Mouse (Mus musculus): ENCODE measurements around the gene Rpl10a. TPM values are rescaled to one million over a fixed set of nuclear protein-coding genes. Genes with fewer than 3 reads are reported as not detected.
A peak's percentile ranks its signal among the peaks of the same experiment; 100 is the strongest.

Gene Rpl10a
- total RNA-seq, 2 experiments from 2014 or later: 418 to 419 TPM

DNA sequence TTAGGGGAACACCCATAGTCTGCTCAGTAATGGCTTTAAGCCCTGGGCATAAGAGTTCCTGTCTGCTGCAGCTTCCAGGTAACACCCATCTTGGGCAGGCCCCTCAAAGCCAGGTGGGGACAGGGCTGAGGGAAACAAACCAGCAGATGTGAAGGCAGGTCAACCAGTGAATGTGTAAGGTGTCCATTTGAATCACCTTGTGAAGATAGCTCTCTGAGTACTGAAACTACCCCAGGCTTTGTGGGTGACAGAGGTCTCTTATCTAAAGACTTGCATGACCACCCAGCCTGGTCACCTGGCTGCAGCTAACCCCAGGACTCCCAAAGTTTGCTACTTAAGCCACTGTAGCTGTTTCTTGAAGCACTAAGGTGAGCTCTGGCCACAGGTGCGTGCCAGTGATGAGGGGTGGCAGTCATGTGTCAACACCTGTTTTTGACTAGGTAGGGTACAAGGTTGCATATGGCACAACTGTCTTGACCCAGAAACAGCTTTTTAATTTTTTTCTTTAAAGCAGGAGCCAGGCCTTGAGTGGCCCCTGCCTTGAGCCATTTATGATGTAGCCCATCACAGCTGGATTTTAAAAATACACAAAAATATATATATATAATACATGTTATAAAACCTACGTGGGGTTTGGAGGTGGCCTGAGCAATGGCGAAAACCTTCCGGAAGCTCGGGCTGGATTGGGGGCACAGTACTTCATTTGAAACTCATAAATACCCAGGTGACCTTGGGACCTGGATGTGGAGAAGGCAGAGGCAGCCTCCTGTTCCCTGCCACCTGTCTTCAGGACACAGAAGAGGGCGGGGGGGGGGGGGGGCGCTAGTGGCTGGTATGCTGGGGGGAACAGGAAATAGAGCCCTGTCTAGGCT lies 3.2 kb downstream of the Rpl10a start:
- DNase-seq (ENCODE audit: low spot score): no peak

DNA sequence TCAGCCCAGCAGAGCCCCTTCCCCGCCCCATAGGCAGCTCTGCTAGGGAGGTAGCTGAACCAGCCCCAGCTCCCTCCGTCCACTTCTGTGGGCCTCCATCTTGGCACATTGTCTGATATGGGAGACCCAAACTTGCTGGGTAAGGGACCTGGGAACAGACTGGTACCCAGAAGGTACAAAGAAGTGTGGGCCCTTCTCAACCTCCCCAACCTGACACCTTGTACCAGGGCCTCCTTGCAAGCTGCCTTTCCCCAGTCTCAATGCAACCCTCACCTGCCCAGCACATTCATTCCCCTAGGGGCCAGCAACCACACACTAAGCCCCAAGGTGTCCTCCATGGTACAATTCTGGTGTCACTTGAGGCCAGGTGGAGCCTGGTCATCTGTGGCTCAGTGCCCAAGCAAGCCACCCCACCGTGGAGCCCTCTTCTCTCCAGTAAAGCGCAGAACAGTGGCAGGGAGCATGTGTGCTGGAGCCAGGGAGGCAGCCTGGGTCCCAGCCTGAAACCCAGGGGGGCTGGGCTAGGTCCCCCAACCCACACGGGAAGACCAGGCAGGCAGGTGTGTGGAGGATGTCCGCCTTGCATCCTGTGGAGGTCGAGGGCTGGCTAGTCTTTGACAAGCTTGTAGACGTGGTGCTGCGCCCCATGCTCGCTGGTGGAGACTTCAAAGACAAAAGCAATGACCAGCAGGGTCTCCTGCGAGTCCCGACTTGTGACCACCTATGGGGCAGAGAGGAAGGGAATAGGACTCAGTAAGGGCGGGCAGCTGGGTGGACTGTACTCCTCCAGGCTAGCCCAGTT lies 4.0 kb downstream of the Rpl10a start:
- no peak for DNase-seq (ENCODE audit: low spot score)

DNA sequence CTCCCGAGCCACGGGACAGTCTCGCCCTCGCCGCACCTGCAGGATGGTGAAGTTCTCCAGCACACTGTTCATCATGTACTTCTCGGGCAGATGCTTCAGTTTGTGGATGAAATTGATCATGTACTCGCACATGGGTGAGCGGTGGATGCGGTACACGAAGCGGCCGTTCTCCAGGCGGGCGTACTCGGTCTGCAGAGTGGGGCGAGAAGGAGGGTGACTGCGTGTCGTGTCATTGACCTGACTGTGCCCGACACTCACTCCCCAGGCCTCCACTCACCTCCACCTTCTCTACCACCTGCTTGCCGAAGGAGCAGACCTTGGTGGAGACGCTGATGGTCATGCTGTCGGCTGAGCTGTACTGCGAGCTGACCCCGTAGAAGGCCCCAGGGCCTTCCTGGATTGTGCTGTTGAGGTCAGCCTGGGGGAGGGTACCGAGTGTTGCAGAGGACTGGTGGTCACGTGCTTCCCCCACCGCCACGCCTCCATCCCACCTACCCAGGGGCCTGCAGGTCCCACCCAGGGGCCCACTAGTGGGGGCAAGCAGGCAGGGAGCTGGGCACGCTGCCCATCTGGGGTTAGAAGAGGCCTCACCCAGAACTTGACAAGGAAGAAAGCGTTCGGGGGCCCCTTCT lies 4.8 kb downstream of the Rpl10a start:
- no peak for DNase-seq (ENCODE audit: low spot score)

DNA sequence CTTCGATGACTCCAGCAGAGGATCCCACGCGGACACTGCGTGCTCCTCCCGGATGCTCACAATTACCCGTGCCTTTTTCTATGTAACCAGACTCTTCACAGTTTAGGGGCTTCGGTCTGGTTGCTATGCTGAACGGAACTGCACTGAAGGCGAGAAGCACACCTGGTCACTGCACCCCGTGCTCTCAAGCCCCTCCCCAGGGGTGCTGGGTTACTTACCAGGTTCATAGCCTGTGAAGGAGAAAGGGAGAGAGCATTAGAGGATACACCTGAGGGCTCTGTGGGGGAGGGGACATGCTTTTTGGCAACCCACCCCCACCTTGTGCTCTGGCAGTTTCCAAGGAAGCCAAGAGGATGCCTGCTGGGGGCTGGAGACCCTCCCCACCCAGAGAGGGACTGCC lies 7.0 kb downstream of the Rpl10a start:
- no peak for DNase-seq (ENCODE audit: low spot score)

DNA sequence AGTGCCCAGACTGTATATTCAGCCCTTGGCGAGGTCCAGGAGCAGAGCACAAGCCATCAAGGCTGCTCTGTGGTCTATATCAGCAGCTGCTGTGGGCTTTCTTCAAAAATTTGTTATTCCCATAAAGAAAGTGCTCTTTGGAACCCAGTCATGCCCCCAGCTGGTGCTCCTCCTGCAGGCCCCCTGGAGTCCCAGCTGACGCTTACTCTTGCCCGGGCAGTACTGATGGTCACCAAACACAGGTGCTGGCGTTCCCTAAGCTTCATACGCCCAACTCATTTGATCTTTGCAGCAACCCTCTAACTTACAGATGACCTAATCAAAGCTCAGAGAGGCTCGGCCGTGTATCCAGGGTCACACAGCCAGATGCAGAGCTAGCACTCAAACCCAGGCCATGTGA lies 9.3 kb downstream of the Rpl10a start:
- DNase-seq (ENCODE audit: low spot score): no peak

DNA sequence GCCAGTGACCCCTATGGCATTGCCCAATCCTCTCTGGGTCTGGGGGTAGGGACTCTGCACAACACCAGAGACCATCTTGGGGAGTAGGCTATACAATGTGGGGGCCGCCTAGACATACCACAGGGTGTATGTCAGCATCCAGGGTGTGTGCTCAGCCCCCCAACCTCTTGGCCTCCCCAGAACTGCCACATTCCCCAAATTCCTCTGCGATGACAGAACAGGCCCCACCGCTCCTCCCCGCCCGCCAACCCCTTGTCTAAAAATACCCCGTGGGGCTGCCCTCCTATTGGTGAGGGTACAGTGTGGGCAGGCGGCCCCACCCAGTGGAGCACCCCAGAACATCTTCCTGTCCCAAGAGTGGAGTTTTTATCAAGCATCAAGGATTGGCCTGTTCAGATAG lies 12.3 kb downstream of the Rpl10a start:
- no peak for DNase-seq (ENCODE audit: low spot score)

DNA sequence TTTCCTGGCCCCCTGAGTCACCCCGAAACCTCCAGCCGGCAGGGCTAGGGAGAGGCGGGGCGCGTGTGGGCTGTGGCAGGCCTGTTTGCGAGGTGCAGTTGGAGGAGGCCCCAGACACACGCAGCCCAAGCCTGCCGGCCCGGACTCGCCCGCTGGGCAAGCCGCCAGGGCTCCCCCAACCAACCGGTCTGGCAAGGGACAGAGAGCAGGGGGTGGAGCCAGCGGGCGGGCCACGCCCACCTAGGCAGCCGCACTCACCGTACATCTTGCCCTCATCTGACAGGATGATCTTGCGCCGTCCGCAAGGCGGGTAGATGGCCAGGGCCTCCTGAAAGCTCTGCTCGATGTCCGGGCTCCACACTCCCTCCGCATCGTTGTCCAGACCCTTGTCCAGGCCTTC lies 12.8 kb downstream of the Rpl10a start:
- peak; percentile 57 for DNase-seq (ENCODE audit: low spot score)

DNA sequence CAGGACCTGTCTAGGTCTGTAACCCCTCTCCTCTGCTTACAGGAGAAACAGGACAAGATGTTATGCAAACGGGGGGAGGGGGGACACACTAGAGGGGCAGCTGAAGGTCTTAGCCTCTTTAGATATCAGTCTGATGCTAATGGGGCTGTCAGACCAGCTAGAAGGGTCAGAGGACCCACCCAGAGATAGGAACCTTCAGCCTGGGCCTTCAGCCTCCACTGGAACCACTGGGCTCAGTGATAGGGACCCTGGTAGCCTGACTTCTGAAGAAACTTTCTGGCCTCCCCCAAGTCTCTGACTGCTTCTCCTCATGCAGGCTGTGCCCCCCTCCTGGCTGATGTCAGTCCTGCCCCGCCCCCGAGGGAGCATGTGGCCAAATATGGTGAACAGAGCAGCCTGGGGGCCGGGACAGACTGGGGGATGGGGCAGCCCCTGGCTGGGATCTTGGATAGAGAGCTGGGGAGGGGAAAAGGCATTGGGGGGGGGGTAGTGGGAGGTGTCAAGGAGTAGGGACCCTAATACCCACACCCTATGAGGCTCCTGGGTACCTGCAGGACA lies 15.9 kb downstream of the Rpl10a start:
- no peak for DNase-seq (ENCODE audit: low spot score)

DNA sequence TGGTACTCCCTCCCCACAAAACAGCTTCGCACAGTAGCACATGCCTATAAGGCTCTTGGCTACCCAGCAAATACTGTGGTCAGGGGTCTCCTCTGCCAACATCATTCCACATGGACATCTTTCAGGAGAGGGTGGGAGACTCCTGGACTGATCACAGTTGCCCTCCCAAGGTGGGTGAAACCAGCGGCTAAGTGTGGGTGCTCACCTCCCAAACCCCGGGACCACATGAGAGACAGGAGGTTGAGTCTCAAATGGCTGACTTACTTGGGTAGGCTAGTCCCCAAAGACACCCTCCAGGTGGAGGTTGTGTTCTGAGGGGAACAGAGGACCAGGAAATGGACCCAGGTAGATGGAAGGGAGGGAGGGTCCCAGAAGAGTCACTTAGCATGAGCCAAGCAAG lies 16.4 kb downstream of the Rpl10a start:
- no peak for DNase-seq (ENCODE audit: low spot score)

DNA sequence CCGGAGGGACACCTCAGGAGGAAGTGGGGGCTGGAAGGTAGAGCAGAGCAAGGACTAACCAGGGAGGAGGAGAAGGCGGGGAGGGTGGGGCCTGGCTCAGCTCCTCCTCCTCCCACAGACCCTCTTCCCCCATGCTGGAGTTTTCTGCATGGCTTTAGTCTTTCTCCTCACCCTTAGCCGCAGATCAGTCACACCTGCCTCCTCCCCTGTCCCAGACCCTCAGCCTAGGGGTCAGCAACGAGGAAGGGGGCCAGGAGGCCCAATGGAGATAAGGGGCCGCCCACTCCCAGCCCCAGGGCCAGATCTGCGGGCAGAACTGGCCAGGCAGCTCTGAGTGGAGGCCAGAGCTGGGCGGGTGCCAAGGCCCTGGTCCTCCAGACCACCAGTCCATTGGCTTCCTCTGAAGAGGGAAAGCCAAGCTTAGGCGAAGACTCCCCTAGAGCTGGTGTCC lies 17.0 kb downstream of the Rpl10a start:
- no peak for DNase-seq (ENCODE audit: low spot score)

DNA sequence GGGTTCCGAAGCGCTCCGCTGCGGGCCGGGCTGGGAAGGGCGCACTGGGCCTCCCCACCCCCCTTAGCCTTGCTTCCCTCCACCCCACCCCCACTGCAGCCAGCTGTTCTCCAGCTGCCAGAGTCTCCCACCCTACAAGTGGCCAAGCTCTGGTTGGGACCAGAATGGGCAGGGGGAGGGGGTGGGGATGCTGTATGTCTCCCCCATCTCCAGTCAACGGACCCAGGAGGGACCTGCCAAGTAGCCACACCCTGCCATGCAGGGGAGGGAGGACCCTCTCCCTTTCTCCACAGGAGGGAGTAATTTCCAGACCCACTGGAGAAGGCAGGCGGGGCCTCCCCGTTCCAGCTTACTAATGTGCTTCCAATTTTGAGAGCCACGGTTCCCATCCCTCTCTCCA lies 17.6 kb downstream of the Rpl10a start:
- DNase-seq (ENCODE audit: low spot score): no peak

DNA sequence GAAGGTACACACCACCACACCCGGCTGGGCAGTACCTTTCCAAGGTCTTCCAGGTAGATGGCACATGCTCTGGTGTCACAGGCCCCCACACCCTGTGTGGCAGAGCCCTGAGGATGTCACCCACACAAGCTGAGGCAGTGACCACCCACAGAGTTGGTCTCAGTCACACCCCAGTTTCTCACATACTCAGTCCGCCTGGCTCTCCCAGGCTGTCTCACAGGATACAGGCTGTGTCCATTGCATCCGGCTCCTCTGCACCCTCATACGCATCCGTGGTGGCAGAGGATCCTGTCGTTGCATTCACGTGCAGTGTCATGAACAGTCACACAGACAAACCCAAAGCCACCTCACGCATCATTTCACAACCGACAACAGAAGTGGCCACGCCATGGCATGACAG lies 19.1 kb downstream of the Rpl10a start:
- DNase-seq (ENCODE audit: low spot score): no peak

DNA sequence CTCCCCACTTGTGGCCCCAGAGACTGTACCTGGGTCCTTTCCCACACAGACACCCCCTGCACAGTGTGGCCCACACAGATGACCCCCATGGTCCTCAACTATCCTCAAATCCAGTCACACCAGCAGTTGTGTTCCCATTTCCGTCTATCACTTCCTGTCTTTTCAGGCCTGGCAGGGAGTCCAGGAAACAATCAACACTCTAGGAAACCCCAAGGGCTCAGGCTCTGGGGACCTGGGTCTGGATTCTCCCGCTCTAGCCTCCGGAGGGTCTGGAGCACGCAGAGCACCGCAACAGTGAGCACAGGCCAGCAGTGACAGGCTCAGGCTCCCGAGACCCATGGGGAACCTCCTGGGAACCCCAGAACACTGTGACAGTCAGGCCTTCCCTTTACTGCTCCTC lies 19.9 kb downstream of the Rpl10a start:
- DNase-seq (ENCODE audit: low spot score): no peak

DNA sequence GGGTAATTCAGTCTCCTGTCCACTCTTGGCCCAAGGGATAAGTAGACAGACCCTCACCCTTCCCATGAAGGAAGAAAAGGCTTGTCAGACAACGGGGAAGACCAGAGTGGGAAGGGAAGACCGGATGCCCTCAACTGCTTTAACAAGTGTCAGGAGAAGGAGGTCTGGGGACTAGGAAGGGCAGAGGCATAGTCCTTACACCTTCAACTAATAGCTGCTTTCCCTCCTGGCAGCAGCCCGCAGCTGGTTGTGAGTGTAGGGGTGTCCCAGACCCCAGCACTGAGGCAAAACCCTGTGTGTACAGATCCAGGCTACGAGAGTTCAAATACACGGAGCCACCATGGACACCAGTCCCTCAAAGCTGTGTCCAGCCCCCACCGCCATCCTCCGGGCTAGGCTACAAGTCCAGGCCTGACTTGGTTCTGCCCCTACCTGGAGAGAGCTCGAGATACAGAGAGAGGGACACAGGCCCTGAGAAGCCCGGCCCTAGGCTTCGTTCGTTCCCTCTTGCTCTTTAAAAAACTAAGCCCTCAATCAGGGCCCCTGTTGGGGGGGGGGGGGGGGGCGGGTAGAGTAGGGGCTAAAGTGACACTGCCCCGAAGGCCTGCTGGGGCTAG lies 21.1 kb downstream of the Rpl10a start:
- no peak for DNase-seq (ENCODE audit: low spot score)

DNA sequence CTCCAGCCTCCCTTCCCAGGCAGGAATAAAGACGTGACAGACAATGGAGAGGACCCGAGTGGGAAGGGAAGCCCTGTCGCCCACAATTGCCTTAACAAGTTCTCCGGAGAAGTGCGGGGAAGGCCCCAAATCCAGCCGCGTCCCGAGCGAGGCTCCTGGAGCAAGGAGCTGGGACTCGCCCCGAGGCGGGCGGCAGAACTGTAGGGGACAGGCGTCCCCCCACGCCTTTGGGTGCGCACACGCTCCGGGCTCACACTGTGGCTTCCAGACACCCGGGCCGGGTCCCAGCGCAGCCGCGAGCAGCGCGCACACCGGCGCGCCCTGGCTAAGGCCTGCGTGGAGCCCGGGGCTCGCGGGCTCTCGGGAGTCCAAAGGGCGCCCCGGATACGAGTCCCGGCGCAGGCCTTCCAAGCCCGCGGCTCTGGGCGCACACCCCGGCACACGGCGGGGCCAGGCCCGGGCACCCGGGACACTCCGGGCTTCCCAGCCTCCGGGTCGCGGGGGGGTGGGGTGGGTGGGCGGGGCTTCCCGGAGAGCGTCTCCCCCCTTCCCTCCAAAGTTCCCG lies 21.7 kb downstream of the Rpl10a start:
- peak; percentile 28 for DNase-seq (ENCODE audit: low spot score)

DNA sequence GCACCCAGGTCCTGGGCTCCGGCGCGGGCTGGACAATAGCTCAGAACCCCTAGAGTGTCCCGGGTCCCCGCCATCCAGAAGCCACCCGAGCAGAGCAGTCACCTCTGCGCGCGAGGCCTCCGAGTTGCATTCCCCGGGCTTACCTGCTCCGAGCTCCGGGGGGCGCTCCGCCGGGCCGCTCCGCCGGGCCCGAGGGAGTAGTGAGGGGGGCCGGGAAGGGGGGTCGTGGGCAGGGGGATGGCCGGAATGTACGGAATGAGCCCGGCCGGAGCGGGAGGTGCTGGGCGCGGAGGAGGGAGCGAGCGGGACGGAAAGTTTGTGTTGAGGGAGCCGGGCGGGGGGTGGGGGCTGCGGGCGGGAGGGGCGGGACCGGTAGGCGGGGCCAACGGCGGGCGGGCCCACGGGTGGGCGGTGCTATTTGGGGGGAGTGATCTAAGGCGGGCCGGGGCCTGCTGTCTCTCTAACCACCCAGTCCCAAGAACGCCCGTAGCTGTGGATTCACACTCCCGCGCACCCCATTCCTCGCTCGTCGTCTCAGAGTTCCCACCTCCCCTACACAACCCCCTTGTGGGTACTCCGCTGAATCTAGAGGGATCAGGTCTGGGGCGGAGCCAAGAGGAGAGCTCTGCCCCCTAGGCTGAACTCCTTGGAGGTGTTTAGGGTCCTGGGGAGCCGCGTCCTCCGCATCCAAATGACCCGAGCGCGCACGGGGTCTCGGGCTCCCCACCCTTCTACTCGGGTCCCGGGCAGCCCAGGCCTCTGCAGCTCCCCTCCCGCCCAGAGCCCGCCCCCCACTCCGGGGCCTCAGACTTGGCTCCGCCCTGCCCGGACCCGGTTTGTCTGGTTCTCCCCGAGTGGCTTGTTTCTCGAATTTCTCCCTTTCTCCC lies 22.4 kb downstream of the Rpl10a start, which contains the start of gene Tead3:
TSS of gene Tead3 (minus strand) at position 352 of the 887 bp plus-strand sequence.
- peak; percentile 77 for DNase-seq (ENCODE audit: low spot score)

DNA sequence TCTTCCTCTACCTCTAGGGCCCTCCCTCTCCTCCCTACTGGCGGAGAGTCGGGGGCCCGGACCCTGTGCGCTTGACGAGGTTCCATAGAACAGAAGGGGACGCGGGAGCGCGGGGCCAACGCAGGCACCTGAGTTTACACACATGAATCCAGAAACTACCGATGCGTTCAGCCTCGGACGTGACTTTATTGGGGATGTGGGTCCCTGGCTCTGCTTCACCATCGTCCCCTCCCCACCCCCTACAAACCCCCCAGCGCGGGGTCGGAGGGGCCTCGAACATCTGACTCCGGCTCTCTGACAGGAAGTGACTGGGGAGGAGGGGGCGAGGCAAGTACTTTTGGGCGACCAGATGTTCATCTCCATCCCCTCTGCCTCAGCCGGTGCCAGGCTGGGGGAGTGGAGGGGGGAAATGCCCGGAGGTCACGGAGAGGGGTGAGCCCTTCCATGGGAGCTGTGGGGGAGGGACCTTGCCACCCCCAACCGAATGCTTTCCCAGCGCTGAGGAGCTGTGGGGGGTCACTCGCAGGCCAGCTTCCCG lies 23.2 kb downstream of the Rpl10a start:
- DNase-seq (ENCODE audit: low spot score): no peak

DNA sequence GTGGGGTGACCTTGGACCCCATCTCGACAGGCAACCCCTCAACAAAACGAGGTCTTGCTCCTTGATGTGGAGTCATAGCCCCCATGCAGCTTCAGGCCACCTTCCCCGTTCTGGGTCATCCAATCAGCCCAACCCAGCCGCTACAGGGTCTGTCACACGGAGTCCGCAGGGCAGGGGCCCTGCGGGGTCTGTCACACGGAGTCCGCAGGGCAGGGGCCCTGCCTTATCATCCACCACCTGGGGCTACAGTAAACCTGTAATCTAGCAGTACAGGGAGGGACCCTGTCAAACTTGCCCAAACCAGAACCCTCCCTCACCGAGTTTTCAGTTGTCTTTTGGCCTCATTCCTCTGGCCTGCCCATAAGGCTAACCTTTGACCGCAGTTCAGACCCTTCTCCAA lies 23.7 kb downstream of the Rpl10a start:
- DNase-seq (ENCODE audit: low spot score): no peak

DNA sequence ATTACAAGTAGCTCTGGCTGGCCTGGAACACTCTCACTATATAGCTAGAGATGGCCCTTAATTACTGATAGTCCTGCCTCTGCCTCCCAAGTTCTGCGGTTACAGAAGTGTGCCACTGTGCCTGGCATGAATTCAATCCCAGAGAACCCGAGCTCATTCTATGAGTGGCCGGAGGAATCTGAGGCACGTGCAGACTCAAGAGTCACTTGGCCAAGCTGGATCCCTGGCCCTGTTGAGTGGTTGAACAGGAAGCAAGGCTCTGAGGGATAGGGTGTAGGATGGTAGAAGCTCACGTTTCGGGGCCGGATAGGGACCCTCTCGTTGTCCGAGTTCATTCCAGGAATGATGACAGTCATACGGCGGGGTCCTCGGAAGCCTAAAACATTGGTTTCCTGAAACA lies 27.6 kb downstream of the Rpl10a start:
- no peak for DNase-seq (ENCODE audit: low spot score)

Measured in gastrocnemius, adult 18-20 months (tissue).